Mouse (Mus musculus) CD4-positive, CD25-positive, alpha-beta regulatory T cell, adult 2 months (primary cell): Measurements from ENCODE around the gene Slc17a3.
A peak's percentile ranks its signal among the peaks of the same experiment; 100 is the strongest.

Experiments used
- DNase-seq: peaks from one replicate; pipeline ENCODE4 v3.0.0-alpha.2; 2012; ENCODE audit warnings: low read depth, low spot score

The Slc17a3 gene

DNA sequence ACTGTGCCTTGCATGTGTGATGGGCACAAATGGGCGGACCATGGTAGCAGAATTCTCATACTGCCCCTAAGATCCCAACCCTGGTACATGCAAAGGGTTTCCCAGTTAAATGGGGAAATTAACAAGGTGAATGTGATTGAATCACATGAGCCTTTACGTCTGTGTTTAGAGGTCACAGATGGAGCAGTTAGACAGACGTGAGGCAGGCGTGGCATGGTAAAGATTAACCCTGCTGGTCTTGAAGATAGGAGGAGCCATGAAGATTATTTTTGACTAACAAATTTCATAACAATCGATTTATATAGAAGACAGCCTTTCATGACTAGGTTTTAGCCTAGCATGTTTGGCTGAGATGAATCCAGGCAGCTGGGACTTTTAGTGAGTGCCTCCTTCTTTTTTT is 33.9 kb downstream of the Slc17a3 start:
- DNase-seq = no peak

DNA sequence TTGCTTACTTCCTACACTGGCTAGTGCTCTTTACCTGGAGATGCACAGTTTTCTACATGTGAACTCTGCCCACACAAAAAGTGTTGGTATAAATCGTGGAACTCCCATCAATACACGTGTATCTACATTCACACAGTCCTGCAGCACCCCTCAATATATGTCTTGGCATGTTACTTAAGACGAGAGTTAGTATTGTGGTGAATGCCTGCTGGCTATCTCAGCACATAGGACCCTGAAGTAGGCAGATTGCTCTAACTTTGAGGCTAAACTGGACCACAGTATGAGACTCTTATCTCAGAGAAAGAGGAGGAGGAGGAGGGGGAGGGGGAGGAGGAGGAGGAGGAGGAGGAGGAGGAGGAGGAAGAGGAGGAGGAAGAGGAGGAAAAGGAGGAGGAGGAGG is 39.9 kb downstream of the Slc17a3 start:
- DNase-seq = no peak

DNA sequence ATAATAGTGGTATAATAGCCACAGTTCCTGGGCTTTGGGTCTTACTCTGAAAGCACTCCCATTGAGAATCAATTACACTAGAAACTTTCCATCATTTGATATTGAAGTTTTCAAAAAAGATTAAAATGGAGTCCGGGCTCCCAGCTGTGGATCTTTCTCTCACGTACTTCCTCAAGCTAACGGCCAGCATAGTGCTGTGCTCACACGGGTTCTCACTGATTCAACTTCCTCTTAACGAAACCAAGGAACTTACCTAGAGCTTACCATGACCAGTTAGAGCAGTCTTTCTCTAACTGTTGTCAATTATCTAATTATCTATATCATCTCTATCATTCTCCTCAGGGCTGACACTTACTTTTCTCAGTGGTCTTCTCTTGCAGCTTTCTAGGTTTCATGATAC is 40.4 kb downstream of the Slc17a3 start:
- no peak for DNase-seq

DNA sequence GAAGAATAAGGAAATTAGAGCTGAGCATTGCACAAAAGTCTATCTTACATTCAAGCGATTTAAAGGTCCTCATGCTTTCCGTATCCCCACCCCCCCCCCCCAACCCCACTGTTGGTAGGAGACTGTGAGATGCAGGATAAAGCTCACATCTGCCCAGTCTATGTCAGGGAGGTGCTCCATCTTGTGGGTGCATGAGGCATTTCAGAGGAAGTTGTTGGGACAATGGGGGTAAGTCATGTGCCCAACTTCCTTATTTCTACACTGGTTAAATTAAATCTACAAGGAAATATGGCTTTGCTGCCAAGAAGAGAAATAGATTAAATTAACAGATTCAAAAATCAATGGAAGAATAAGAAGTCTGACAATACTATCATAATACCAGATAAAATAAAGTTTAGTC is 46.3 kb downstream of the Slc17a3 start:
- peak; percentile 24 for DNase-seq

DNA sequence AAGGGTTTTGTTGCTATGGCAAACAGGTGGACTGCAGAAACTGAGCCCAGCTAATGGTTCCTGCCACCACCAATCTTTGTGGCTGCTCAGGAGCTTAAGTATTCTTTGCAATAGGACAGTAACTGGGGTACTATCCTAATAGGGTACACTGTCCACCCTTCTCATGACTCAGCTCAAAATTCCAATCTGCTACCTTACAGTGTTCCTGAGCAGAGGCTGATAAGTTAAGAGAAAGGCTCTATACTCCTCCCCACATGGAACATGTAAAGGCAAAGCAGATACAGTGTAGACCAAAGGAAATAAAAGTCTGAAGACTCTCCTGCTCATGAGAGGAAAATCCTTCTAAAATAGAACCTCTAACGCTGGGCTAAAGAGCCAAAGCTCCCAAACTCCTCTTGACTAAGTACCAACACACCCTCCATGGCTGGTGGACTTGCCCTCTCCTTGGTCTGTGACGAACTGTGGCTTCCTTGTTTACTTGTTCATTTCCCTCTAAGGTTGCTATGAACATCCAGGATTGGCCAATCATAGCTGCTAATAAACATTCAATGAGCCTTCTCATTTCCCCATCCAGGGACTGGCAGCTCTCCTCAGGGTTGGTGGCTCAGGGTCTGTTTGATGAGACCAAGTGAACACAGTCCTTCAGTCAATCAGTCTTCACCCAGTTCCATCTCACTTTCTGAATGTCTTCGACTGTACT is 47.9 kb downstream of the Slc17a3 start:
- DNase-seq = no peak

DNA sequence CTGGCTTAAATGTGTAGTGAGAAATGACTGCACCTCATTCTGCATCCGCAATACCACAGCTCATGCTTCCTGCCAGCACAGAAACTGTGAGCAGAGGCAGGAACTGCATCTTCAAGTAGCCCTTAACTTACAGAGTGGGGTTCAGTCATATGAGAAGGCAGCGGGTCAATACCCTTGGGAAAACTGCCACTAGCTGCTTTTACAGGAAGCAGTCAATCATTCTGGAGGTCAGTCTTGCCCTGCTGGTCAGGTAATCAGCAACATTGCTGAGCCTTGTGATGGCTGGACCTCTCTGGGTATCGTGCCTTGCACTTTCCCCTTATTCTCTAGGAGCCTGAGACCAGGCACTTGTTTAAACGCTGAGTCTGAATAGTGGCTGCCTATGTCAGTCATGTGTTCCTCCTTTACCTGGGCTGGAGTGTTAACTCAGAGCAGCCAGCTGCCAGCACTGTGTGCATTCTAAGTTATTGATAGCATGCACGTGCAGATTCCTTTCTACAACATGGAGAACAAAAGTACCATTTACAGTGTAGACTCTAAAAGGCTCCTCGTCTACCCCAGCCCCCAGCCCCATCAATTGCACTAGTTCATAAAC is 49.9 kb downstream of the Slc17a3 start:
- no peak for DNase-seq

DNA sequence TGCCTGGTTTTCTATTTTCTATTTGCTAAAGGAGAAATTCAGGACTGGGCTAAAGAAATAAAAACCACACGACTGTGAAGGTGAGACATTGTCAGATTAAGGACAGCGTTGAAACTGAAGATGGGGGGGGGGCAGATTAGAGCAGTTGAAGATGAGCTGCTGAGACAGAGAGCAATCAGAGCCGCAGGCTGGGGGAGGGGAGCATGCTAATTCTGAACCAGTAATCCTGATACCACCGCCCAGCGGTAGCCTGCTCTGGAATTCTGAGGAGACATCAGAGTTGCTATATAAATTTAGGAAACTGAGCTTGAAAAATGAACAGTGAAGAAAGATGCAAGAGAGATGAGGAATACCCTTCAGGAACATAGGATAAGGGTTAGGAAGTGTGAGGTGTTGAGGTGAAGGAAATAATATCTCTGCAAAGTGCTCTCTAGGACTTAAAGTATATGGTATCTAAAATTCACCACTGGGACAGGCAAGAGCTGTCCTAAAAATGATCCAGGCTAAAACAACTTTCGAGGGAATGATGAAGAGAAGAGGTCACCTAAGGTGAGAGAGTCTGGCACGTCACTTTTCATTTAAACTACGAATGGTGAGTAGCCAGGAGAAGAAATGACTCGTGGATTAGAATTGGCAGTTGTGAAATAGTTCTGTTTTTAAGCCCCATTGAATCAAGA is 53.5 kb downstream of the Slc17a3 start:
- DNase-seq = no peak

DNA sequence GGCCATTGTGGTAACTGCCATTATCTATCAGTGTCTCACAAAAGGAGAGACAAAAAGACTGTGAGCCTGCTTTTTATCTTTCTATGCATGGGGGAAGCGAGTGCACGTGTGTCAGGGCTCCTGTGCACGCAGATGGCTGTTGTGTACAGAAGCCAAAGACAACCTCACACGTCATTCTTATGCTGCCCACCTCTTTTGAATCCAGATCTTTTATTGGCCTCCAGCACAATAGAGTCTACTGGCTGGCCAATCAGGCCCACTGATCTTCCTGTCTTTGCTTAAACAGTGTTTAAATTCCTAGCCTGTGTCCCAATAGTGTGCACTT is 54.0 kb downstream of the Slc17a3 start:
- no peak for DNase-seq

DNA sequence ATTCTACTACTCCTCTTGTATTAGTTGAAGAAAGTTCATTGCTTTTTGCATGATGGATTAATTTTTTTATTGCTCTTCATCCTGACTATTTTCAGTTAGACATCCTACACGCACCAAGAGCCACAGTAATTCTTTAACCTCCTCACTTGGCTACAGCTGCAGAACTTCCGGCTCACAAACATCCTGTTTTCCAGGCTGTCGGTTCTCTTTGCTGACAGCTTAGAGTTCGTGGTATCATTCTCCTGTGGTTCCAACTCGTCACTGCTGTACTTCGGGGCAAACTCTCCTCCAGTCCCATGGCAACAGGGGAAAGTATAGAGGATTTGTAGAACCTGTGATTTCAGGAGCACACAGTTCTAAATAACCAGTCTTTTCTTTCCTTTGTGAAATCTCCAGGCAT is 59.0 kb downstream of the Slc17a3 start:
- peak; percentile 29 for DNase-seq

DNA sequence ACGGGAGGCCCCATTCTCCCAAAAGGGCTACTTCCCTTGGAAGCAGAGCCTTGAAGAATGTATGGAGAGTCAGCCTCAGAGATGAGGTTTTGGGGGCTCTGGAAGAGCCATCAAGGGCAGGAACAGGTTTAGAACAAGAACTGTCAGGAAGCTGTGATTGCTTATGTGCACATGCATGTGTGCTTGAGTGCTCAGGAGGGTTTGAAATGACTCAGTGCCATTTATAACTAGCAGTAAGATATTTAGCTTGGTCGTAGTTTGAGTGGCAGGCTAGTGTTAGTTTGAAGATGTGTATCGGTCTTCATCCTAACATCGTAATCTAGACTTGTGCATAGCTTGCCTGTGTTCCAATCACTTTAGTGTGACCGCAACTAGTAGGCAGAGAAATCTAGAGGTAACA is 67.7 kb downstream of the Slc17a3 start:
- no peak for DNase-seq

DNA sequence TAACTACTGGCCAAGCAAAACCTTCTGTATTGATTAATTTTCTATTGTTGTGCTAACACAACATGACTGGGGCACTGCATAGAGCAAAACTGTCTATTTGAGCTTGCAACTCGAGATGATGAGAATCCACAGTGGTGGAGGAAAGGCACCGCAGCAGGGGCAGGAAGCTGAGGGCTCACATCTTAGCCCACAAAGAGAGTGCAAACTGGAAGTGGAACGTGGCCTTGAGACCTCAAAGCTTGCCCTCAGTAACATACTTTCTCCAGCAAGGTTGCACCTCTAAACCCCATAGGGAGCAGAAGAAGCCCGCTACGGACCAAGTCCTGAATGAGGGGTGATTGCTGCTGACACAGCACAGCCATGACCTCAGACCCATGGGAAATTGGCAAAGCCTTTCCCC is 70.9 kb downstream of the Slc17a3 start:
- DNase-seq = no peak
